Mouse (Mus musculus): ENCODE results near the gene Ocm. TPM values are rescaled to one million over a fixed set of nuclear protein-coding genes. Genes with fewer than 3 reads are reported as not detected.

Ocm gene
- polyA plus RNA-seq (2017; shearing (Covaris generic)) = not detected

GRCm38 (mm10) chr5:144026620-144027263 lies at the start of gene Ocm:
Gene Ocm, minus strand, starts transcription at chr5:144026670.

DNA sequence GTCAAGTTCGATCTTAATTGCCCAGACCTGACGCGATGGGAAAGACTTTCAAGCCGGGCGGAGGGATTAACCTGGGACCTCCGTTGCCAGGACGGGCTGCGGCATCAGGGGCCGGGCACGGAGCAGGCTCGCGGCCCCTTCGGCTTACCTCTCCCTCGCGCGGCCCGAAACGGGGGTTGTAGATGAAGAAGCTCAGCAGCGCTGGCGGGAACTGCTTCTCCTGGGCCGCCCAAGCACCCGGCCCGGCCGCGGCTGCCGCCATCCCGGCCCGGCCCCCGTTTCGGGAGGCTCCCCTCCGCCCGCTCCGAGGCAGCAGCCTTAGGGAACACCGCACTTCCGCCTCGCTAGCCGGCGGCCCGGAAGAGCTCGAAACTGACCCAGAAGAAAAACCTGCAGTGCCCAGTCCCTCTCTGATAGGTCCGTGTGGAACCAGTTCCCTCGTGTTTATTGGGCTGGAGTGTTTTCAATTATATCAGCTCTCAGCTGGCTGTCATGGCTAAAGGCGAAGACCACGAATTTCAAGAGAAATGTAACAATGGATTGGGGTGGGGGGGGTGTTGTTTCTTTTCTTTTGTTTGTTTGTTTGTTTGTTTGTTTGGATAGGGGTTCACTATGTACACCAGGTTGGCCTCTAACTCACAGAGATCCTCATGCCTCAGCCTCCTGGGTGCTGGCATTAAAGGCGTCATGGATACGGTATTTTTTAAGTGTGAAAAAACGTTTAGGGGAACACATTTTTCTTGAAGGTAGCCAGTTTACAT lies 11.7 kb downstream of the Ocm start, which contains the start of gene Ccz1:
Gene Ccz1 (minus strand): TSS at position 327 of the 761 bp plus-strand sequence.

Other genes with a start within 250 kb of the Ocm start
- 58.6 TPM for gene Eif2ak1, start 208.9 kb downstream of the Ocm start, polyA plus RNA-seq (2017; shearing (Covaris generic))
- 0.49 TPM for gene Ankrd61, start 129.0 kb downstream of the Ocm start, polyA plus RNA-seq (2017; shearing (Covaris generic))
- gene Aimp2, start 116.8 kb downstream of the Ocm start, polyA plus RNA-seq (2017; shearing (Covaris generic)) = 54.6 TPM
- gene Pms2, start 116.7 kb downstream of the Ocm start, polyA plus RNA-seq (2017; shearing (Covaris generic)) = 35.9 TPM
- 2.6 TPM for gene Gm42421, start 98.5 kb downstream of the Ocm start, polyA plus RNA-seq (2017; shearing (Covaris generic))
- 1.3 TPM for gene Rsph10b, start 93.6 kb downstream of the Ocm start, polyA plus RNA-seq (2017; shearing (Covaris generic))
- gene Ccz1, start 11.8 kb downstream of the Ocm start, polyA plus RNA-seq (2017; shearing (Covaris generic)) = 70.2 TPM
- gene Lmtk2, start 73.8 kb upstream of the Ocm start, polyA plus RNA-seq (2017; shearing (Covaris generic)) = 15.7 TPM
- 0.05 TPM for gene Bhlha15, start 163.6 kb upstream of the Ocm start, polyA plus RNA-seq (2017; shearing (Covaris generic))
- gene Tecpr1, start 196.9 kb upstream of the Ocm start, polyA plus RNA-seq (2017; shearing (Covaris generic)) = 209 TPM
- gene Bri3, start 217.8 kb upstream of the Ocm start, polyA plus RNA-seq (2017; shearing (Covaris generic)) = 6.2 TPM